Mouse (Mus musculus) ES-Bruce4 (cell line): Measurements from ENCODE around the gene Armc8.

Experiments used
- CTCF ChIP-seq: IDR thresholded peaks from one replicate; pipeline ENCODE4 v1.8.1; 2011; ENCODE audit warnings: low read depth, low read length
- EP300 ChIP-seq: IDR thresholded peaks from 2 replicates; pipeline ENCODE4 v1.6.1; 2011; ENCODE audit warnings: low read depth, low read length; ENCODE audit not compliant: insufficient read depth

GRCm38 (mm10) chr9:99612202-99612601 is 43.5 kb upstream of the Armc8 start, which contains the start of gene A4gnt:
- TF ChIP-seq EP300 (no peak), CTCF (no peak)
